Mouse (Mus musculus): ENCODE data around the gene Krt28. TPM values are rescaled to one million over a fixed set of nuclear protein-coding genes. Genes with fewer than 3 reads are reported as not detected.

The Krt28 gene
- total RNA-seq (2015; ENCODE audit: low replicate concordance): not detected in 2 replicates
- total RNA-seq (2017; ENCODE audit: low replicate concordance): not detected in 2 replicates

GRCm38 (mm10) chr11:99374803-99375202 lies at the start of gene Krt28:
Gene Krt28 (minus strand): TSS chr11:99374903.
- no peak for ATAC-seq (replicated peaks; ENCODE audit: low FRiP score, poor library complexity, severe bottlenecking)

GRCm38 (mm10) chr11:99422159-99422558 lies 47.5 kb upstream of the Krt28 start, which contains the start of gene Krt12:
Gene Krt12 (minus strand): TSS chr11:99422259.
- ATAC-seq (replicated peaks; ENCODE audit: low FRiP score, poor library complexity, severe bottlenecking): no peak

GRCm38 (mm10) chr11:99420586-99420985 lies 45.9 kb upstream of the Krt28 start:
- no peak for ATAC-seq (replicated peaks; ENCODE audit: low FRiP score, poor library complexity, severe bottlenecking)

GRCm38 (mm10) chr11:99417819-99418218 lies 43.1 kb upstream of the Krt28 start:
- ATAC-seq (replicated peaks; ENCODE audit: low FRiP score, poor library complexity, severe bottlenecking): no peak

- ATAC-seq (replicated peaks; ENCODE audit: low FRiP score, poor library complexity, severe bottlenecking): no peak
Measured at GRCm38 (mm10) chr11:99416902-99417301, 42.2 kb upstream of the Krt28 start.

GRCm38 (mm10) chr11:99414463-99415147 lies 39.9 kb upstream of the Krt28 start:
- ATAC-seq (replicated peaks; ENCODE audit: low FRiP score, poor library complexity, severe bottlenecking): no peak

GRCm38 (mm10) chr11:99413247-99413646 lies 38.5 kb upstream of the Krt28 start:
- ATAC-seq (replicated peaks; ENCODE audit: low FRiP score, poor library complexity, severe bottlenecking): no peak

- no peak for ATAC-seq (replicated peaks; ENCODE audit: low FRiP score, poor library complexity, severe bottlenecking)
Measured at GRCm38 (mm10) chr11:99406186-99406585, 31.5 kb upstream of the Krt28 start.

- no peak for ATAC-seq (replicated peaks; ENCODE audit: low FRiP score, poor library complexity, severe bottlenecking)
Measured at GRCm38 (mm10) chr11:99399956-99400549, 25.4 kb upstream of the Krt28 start.

GRCm38 (mm10) chr11:99398832-99399231 lies 24.1 kb upstream of the Krt28 start:
- no peak for ATAC-seq (replicated peaks; ENCODE audit: low FRiP score, poor library complexity, severe bottlenecking)

GRCm38 (mm10) chr11:99398084-99398483 lies 23.4 kb upstream of the Krt28 start:
- no peak for ATAC-seq (replicated peaks; ENCODE audit: low FRiP score, poor library complexity, severe bottlenecking)

- ATAC-seq (replicated peaks; ENCODE audit: low FRiP score, poor library complexity, severe bottlenecking): no peak
Measured at GRCm38 (mm10) chr11:99396661-99397060, 22.0 kb upstream of the Krt28 start.

GRCm38 (mm10) chr11:99396034-99396433 lies 21.3 kb upstream of the Krt28 start:
- ATAC-seq (replicated peaks; ENCODE audit: low FRiP score, poor library complexity, severe bottlenecking): no peak

- ATAC-seq (replicated peaks; ENCODE audit: low FRiP score, poor library complexity, severe bottlenecking): no peak
Measured at GRCm38 (mm10) chr11:99392492-99392891, 17.8 kb upstream of the Krt28 start.

GRCm38 (mm10) chr11:99391375-99391774 lies 16.7 kb upstream of the Krt28 start:
- no peak for ATAC-seq (replicated peaks; ENCODE audit: low FRiP score, poor library complexity, severe bottlenecking)

- ATAC-seq (replicated peaks; ENCODE audit: low FRiP score, poor library complexity, severe bottlenecking): no peak
Measured at GRCm38 (mm10) chr11:99390866-99391265, 16.2 kb upstream of the Krt28 start.

GRCm38 (mm10) chr11:99389264-99389663 lies 14.6 kb upstream of the Krt28 start, which contains the start of gene Krt10:
Gene Krt10 (minus strand): TSS chr11:99389364.
- ATAC-seq (replicated peaks; ENCODE audit: low FRiP score, poor library complexity, severe bottlenecking): no peak

GRCm38 (mm10) chr11:99388661-99389060 lies 14.0 kb upstream of the Krt28 start:
- no peak for ATAC-seq (replicated peaks; ENCODE audit: low FRiP score, poor library complexity, severe bottlenecking)

- 0 out of 2 replicates have a peak, but pooled peaks have one; percentile 14 for ATAC-seq (replicated peaks; ENCODE audit: low FRiP score, poor library complexity, severe bottlenecking)
Measured at GRCm38 (mm10) chr11:99385813-99386721, 11.4 kb upstream of the Krt28 start.

- no peak for ATAC-seq (replicated peaks; ENCODE audit: low FRiP score, poor library complexity, severe bottlenecking)
Measured at GRCm38 (mm10) chr11:99379568-99379967, 4.9 kb upstream of the Krt28 start.

All from erythroid progenitor cell, adult 5-6 weeks (primary cell).